Mouse (Mus musculus) heart, embryonic 11.5 days (tissue): ENCODE measurements around the gene Ephb2. TPM values are rescaled to one million over a fixed set of nuclear protein-coding genes. Genes with fewer than 3 reads are reported as not detected.

Experiments used
- ATAC-seq: fragments of 200-750 bp; cut with Nextera tagmentation; replicated peaks from 2 replicates; pipeline ENCODE4 v1.8.0; 2017; ENCODE audit warnings: moderate library complexity; ENCODE audit not compliant: insufficient number of reproducible peaks, low FRiP score, low TSS enrichment
- H3K27ac ChIP-seq: fragments of 300-500 bp; sonication (generic); 2 replicates; pipeline ENCODE4 v1.5.1; 2014; ENCODE audit warnings: mild to moderate bottlenecking, low read depth, low read length
- H3K27me3 ChIP-seq: fragments of 300-500 bp; sonication (generic); 2 replicates; pipeline ENCODE4 v1.6.1; 2014; ENCODE audit warnings: mild to moderate bottlenecking, low read length, mixed read lengths; ENCODE audit not compliant: control insufficient read depth, insufficient read depth
- H3K36me3 ChIP-seq: fragments of 300-500 bp; sonication (generic); 2 replicates; pipeline ENCODE4 v1.6.1; 2014; ENCODE audit warnings: mild to moderate bottlenecking, low read length, moderate library complexity, mixed read lengths; ENCODE audit not compliant: control insufficient read depth, insufficient read depth
- H3K4me1 ChIP-seq: fragments of 300-500 bp; sonication (generic); 2 replicates; pipeline ENCODE4 v1.6.1; 2014; ENCODE audit warnings: low read length; ENCODE audit not compliant: control insufficient read depth, insufficient read depth
- H3K4me2 ChIP-seq: fragments of 300-500 bp; sonication (generic); 2 replicates; pipeline ENCODE4 v1.6.1; 2014; ENCODE audit warnings: mild to moderate bottlenecking, moderate library complexity
- H3K4me3 ChIP-seq: fragments of 300-500 bp; sonication (generic); 2 replicates; pipeline ENCODE4 v1.5.1; 2014; ENCODE audit warnings: low read depth, low read length
- H3K9ac ChIP-seq: fragments of 300-500 bp; sonication (generic); 2 replicates; pipeline ENCODE4 v1.6.1; 2014; ENCODE audit warnings: mild to moderate bottlenecking, low read depth, low read length, moderate library complexity
- H3K9me3 ChIP-seq: fragments of 300-500 bp; sonication (generic); replicated peaks from 2 replicates; pipeline ENCODE4 v1.6.1; 2016; ENCODE audit warnings: low read length; ENCODE audit not compliant: control insufficient read depth
- WGBS: fragments of 180-500 bp; shearing (Covaris S2); extraction: QIAGEN DNeasy Blood & Tissue Kit; methylation state at CpG from one replicate; pipeline ENCODE4 v1.1.7; 2014; ENCODE audit not compliant: insufficient replicate concordance; 5-methylcytosine and 5-hydroxymethylcytosine counted together
- polyA plus RNA-seq: library from polyadenylated mRNA; unstranded; fragments of >200 nt; fragmentation: Nextera tagmentation; extraction: Ambion mirVana; gene quantifications from 2 replicates; pipeline ENCODE4 v1.2.1, GENCODE M21; 2014

Gene Ephb2
- polyA plus RNA-seq, 1 experiment from 2014 or later, result 2.5 TPM

- no peak overlapping the region for H3K27ac ChIP-seq
- H3K9ac ChIP-seq, result no peak overlapping the region
- ATAC-seq, result no peak
- H3K4me1 ChIP-seq, result peaks cover 4% of the 10 kb centered on the region; the same call in 1 of the 2 replicates
- H3K4me2 ChIP-seq, result no peak overlapping the region
- 16% methylated on average over 15 of the region's 15 CpGs for WGBS
- peaks cover 74% of the 10 kb centered on the region for H3K27me3 ChIP-seq
- no peak overlapping the region for H3K4me3 ChIP-seq
- H3K36me3 ChIP-seq, result no peaks in the 10 kb centered on the region
- no peaks in the 10 kb centered on the region for H3K9me3 ChIP-seq
Measured at GRCm38 (mm10) chr4:136864751-136865470, 29.1 kb upstream of the Ephb2 start.

- Histone ChIP-seq H3K4me3 (no peak overlapping the region), H3K27ac (no peak overlapping the region), H3K27me3 (peaks cover 77% of the 10 kb centered on the region), H3K36me3 (no peaks in the 10 kb centered on the region), H3K4me2 (no peak overlapping the region), H3K4me1 (peaks cover 4% of the 10 kb centered on the region; the same call in 1 of the 2 replicates), H3K9ac (no peak overlapping the region), H3K9me3 (no peaks in the 10 kb centered on the region)
- no peak for ATAC-seq
- 32% methylated on average over 9 of the region's 9 CpGs for WGBS
Measured at GRCm38 (mm10) chr4:136863517-136863916, 27.7 kb upstream of the Ephb2 start.

DNA sequence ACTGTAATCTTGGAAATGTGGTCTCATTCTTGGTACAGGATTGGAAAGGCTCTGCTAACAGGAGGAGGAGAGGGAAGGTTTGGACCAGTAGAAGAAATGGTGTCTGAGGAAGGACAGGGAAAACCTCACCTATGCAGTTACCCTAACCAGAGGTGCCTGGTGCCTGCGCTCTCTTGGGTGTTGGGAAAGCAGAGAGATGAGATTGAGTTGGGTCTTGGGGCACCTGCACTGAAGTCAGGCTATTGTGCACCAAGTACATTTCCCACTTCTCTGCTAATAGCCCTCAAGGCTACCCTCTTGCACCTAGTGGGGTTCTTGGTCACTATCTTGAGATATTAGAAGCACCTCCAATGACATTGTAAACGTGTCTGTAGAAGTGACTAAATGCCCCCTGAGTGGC lies 26.6 kb upstream of the Ephb2 start:
- Histone ChIP-seq H3K9ac (no peak overlapping the region), H3K27ac (no peak overlapping the region), H3K4me1 (peaks cover 4% of the 10 kb centered on the region; the same call in 1 of the 2 replicates), H3K9me3 (no peaks in the 10 kb centered on the region), H3K4me2 (no peak overlapping the region), H3K36me3 (no peaks in the 10 kb centered on the region), H3K4me3 (no peak overlapping the region), H3K27me3 (peaks cover 83% of the 10 kb centered on the region)
- ATAC-seq, result no peak
- 42% methylated on average over 2 of the region's 2 CpGs for WGBS

DNA sequence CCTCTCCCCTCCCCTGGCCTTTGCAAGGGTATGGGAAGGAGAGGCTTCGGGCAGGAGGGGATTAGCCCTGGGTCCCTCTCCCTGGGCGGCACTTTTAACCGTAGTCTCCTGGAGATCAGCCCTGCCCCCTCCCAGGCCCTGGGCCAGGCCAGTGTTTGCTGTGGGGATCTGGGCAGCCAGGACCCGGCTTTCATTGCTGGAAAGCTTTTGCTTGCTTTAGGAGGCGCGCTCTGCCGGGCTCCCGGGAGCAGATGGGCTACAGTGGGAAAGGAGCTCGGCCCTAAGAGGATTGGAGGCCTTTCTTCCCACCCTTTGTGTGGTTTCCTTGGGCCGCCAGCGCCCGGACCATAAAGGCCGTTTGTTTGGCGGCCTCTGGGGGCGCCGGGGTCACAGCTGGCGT lies 26.0 kb upstream of the Ephb2 start:
- Histone ChIP-seq H3K4me1 (peaks cover 4% of the 10 kb centered on the region; the same call in 1 of the 2 replicates), H3K9ac (no peak overlapping the region), H3K36me3 (no peaks in the 10 kb centered on the region), H3K4me3 (no peak overlapping the region), H3K9me3 (no peaks in the 10 kb centered on the region), H3K27ac (no peak overlapping the region), H3K4me2 (no peak overlapping the region), H3K27me3 (peaks cover 77% of the 10 kb centered on the region)
- ATAC-seq, result no peak
- WGBS, result 6% methylated on average over 17 of the region's 17 CpGs

GRCm38 (mm10) chr4:136860022-136860421 lies 24.2 kb upstream of the Ephb2 start:
- H3K27me3 ChIP-seq, result peaks cover 73% of the 10 kb centered on the region
- H3K36me3 ChIP-seq, result no peaks in the 10 kb centered on the region
- H3K4me2 ChIP-seq, result no peak overlapping the region
- H3K4me3 ChIP-seq, result no peak overlapping the region
- peaks cover 3% of the 10 kb centered on the region; the same call in 1 of the 2 replicates for H3K4me1 ChIP-seq
- no peak for ATAC-seq
- H3K9me3 ChIP-seq, result no peaks in the 10 kb centered on the region
- H3K9ac ChIP-seq, result no peak overlapping the region
- H3K27ac ChIP-seq, result no peak overlapping the region
- 77% methylated on average over 7 of the region's 7 CpGs for WGBS

DNA sequence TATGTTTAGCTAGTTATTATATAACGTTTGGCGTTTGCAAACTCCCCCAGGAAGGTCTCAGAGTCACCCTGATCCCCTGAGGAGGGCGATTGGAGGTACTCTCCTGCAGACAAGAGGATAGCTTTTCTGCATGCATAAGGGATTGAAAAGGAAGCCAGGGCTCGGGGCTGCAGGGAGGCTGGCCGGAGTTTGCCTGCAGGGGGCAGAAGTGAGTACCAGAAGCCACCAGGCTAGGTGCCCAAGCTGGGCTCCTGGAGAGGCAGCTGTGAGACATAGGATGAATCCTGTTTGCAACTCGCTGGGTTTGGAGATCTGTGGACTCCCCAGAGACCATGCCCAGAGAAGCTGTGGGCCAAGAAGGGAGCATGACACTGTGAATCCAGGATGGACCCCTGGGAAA lies 19.3 kb upstream of the Ephb2 start:
- Histone ChIP-seq H3K27me3 (peaks cover 47% of the 10 kb centered on the region), H3K4me2 (no peak overlapping the region), H3K9me3 (no peaks in the 10 kb centered on the region), H3K4me1 (no peaks in the 10 kb centered on the region), H3K36me3 (no peaks in the 10 kb centered on the region), H3K27ac (no peak overlapping the region), H3K4me3 (no peak overlapping the region), H3K9ac (no peak overlapping the region)
- ATAC-seq, result no peak
- WGBS, result 28% methylated on average over 6 of the region's 6 CpGs

GRCm38 (mm10) chr4:136852989-136853388 lies 17.2 kb upstream of the Ephb2 start:
- Histone ChIP-seq H3K4me2 (no peak overlapping the region), H3K4me3 (no peak overlapping the region), H3K36me3 (no peaks in the 10 kb centered on the region), H3K4me1 (no peaks in the 10 kb centered on the region), H3K27ac (no peak overlapping the region), H3K9me3 (no peaks in the 10 kb centered on the region), H3K9ac (no peak overlapping the region), H3K27me3 (peaks cover 39% of the 10 kb centered on the region)
- WGBS, result 76% methylated on average over 12 of the region's 12 CpGs
- ATAC-seq, result no peak

- Histone ChIP-seq H3K9ac (no peak overlapping the region), H3K27me3 (peaks cover 40% of the 10 kb centered on the region), H3K9me3 (no peaks in the 10 kb centered on the region), H3K4me1 (no peaks in the 10 kb centered on the region), H3K4me3 (no peak overlapping the region), H3K36me3 (no peaks in the 10 kb centered on the region), H3K27ac (no peak overlapping the region), H3K4me2 (no peak overlapping the region)
- WGBS, result 60% methylated on average over 5 of the region's 5 CpGs
- no peak for ATAC-seq
Measured at GRCm38 (mm10) chr4:136852119-136852518, 16.3 kb upstream of the Ephb2 start.

DNA sequence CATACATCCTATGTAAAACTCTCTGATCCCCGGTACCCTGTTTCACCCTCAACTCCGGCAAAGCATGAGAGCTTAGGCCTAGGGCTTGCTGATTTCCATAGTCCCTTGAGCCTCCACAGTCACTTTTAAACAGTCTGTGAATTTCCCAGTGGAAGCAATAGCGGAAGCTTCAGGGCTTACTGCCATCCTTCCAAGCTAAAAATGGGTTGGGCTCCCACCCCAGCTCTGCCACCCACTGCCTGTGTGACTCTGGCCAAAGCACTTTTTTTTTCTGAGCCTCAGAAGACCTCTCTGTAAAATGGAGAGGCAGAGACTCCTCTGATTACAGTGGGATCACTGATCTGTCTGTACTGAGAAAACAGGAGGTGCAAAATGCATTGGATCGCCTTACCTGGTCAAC lies 12.8 kb upstream of the Ephb2 start:
- H3K9me3 ChIP-seq, result no peaks in the 10 kb centered on the region
- H3K27ac ChIP-seq, result no peak overlapping the region
- H3K4me3 ChIP-seq, result no peak overlapping the region
- H3K4me1 ChIP-seq, result no peaks in the 10 kb centered on the region
- no peaks in the 10 kb centered on the region for H3K36me3 ChIP-seq
- no peak for ATAC-seq
- peaks cover 27% of the 10 kb centered on the region for H3K27me3 ChIP-seq
- H3K4me2 ChIP-seq, result no peak overlapping the region
- H3K9ac ChIP-seq, result no peak overlapping the region
- 66% methylated on average over 4 of the region's 4 CpGs for WGBS
